Mouse (Mus musculus) heart, adult 2 months (tissue): ENCODE data around the gene Lgals2.

ENCODE experiments used
- CTCF ChIP-seq: fragments of 200-600 bp; IDR thresholded peaks from 2 replicates; pipeline ENCODE4 v1.8.1; 2022; ENCODE audit warnings: antibody characterized with exemption, mild to moderate bottlenecking, moderate library complexity
- EP300 ChIP-seq: fragments of 200-500 bp; IDR thresholded peaks from 2 replicates; pipeline ENCODE4 v1.6.1; 2011; ENCODE audit warnings: low read depth, low read length, control low read depth; ENCODE audit not compliant: insufficient read depth
- POLR2A ChIP-seq: fragments of 200-500 bp; IDR thresholded peaks from 2 replicates; pipeline ENCODE4 v1.6.1; 2011; ENCODE audit warnings: mild to moderate bottlenecking, low read depth, low read length, control low read depth; ENCODE audit not compliant: insufficient read depth

GRCm38 (mm10) chr15:78897488-78897887, 42.2 kb upstream of the Lgals2 start:
- TF ChIP-seq CTCF (no peak), POLR2A (no peak), EP300 (no peak)
